Mouse (Mus musculus): ENCODE measurements around the gene Tpm1.

Tpm1 gene

DNA sequence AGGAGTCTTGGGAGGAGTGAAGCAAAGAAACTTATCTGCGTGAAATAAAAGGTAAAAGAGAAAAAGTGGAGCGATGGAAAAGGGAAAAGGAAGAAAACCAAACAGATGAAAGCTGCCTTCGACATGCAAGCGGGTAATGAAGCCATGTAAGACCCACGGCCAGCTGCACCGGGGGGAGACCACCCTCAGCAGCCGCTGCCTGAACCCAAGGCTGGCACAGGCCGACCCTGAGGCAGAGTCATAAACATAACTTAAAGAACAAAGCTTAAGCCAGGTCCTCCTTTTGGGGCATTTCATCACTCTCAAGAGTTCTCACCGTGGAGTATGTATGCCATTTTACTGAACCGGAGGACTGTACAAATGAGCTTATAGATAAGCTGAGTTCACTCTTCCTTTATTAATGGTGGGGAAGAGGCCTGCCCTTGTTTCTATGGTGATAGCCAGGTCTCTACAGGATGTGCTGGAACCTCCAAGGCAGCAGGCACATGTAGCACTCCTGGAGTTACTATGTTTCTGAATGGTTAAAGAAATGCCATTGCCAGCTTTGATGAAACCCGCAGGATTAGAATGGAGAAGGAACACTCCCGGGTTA lies 21.0 kb downstream of the Tpm1 start:
- DNase-seq (ENCODE audit: low read depth, low spot score), result no peak

DNA sequence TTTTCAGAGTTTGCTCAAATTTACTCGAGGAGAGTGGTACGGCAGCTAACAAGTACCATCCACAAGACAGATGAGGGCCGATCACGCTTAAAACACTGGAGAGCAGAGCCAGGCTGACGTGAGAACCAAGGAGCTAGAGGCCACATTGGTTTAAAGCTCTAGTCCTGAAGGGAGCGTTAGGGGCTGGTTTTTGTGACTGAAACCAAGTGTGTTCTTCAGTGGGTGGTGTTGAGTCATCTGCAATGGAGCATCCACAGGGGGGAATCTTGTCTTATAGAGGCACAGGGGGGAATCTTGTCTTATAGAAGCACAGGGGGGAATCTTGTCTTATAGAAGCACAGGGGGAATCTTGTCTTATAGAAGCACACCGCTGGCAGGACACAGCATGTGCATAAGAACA lies 22.3 kb downstream of the Tpm1 start:
- no peak for DNase-seq (ENCODE audit: low read depth, low spot score)

DNA sequence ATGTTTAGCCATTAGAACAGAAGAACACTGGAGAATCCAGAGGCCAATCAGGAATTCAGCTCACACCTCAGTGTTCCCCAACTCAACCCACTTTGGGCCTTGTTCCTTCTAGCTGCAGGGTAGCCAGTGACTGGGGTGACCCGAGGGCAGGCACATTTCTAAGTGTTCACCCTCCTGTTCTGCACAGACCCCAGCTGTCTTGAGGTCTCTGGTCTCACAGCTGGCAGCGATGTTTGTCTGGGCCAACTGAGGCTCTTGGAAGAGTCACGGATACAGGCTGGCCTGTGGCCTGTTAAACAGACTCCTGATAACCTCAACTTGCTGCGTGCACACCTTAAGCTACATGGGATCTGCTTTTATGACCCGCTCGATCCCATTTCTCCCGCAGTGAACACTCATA lies 23.1 kb downstream of the Tpm1 start:
- DNase-seq (ENCODE audit: low read depth, low spot score), result no peak

DNA sequence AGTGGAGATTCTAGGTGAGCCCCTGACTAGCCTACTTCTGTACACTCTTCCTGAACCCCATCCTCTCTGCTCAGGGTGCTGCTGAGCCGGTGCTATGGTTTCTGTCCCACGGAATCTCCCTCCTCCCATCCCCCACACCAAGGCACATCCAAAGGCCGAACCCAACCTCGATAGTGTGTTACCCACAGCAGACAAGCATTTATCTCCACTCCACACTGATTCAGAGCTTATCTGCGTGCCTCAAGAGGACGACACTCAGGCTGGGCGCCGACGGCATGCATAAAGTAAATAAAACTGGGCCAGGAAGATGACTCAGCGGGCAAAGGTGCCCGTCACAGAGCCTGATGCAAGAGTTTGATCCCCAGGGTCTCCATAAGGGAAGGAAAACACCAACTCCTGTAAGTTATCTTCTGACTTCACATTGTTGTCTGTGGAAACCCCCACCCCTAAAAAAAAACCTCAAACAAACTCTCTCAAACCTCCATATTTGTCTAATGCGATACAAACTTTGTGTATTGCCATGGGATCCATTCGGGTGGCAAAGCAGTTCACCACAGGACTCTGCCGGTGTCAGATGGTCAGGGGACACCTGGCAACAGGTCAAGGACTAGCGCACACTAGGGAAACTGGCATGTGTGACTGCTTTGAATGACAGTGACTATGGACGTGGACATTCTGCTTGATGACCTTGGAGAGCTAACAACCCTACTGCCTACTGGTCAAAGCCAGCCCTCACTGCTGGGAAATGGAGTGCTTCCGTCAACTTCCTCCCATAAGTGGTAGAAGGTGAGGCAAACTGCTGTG lies 24.1 kb downstream of the Tpm1 start:
- DNase-seq (ENCODE audit: low read depth, low spot score), result no peak

DNA sequence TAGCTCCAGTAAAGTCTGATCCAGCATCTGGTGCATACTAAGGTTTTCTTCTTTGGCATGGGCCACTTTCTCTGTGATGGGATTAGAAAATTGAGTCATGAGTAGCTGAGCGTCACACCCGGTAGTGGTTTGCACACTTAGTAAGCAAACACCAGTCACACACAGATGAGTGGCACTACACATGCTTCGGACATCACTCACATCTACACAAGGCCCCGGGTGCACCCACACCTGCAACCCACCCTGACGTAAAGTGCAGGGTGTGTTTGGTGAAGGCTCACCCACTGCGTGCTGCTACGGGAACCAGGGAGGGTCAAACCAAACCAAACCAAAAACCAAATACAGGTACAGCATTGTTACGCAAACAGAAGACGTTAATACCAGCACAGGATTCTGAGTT lies 25.8 kb downstream of the Tpm1 start:
- no peak for DNase-seq (ENCODE audit: low read depth, low spot score)

DNA sequence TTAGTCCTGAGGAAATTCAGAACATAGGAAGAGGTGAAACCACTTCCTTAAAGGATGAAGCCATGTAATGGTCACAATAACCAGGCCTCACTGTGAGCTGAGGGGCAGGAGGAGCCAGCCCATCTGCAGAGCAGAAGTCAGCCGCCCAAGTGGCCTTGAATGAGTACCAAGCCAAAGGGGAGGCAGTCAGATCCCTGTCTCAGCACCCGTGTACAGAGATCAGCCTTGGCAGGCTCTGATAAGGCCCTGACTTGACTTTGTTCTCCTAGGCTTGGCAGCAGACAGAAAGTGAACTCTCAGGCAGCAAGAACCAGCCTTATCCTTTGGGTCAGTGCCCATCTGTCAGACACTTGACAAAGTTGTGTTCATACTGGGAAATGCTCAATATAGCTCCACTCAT lies 29.1 kb downstream of the Tpm1 start:
- DNase-seq (ENCODE audit: low read depth, low spot score), result no peak

DNA sequence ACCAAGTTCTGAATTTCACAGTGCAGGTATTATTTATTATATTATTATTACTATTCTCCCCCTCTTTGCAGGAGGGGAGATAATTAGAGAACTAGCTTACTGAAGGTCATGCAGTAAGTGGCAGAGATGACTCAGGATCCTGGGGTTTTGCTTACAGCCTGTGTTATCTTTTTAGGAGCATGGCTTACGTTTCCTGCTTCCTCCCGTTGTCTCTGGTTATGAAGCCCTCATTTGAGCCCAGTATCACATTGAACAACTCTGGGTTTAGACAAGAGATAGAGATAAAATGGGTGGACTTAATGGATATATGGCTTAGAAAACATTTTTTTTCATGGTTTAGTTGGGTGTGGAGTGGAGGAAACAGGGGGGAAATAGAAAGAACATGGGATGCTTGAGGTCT lies 35.7 kb downstream of the Tpm1 start:
- DNase-seq (ENCODE audit: low read depth, low spot score), result no peak

DNA sequence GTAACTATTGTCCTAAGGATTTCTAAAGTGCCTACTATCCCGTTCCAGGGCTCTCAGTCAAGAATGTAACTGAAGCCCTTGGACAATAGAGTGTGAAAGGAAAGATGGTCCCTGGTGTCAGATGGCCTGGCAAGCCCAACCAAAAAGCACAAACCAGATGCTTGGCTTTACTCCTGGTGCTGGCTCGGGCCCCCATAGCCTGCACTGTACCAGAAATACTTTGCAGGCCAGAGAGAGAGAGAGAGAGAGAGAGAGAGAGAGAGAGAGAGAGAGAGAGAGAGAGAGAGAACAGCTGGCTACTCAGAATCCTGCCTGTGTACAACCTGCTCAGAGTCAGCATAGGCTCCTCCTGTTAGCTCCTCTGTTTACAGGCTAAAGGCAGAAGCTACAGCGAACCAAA lies 36.7 kb downstream of the Tpm1 start:
- no peak for DNase-seq (ENCODE audit: low read depth, low spot score)

DNA sequence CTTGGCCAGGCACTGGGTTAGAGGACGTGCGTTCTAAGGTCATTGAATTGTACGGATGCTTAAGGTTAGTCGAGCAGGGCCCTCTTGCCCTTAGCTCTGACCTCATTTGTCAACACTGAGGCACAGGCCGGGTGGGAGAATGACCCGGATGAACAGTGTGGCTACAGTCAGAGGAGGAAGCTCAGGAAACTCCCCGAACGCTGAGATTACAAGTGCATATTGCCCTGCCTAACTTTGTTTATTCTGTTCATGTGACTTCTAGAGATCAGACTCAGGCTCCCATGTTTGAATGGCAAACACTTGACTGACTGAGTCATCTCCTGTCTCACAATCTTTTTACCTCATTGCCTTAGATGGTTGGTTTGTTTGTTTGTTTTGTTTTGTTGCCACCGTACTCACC lies 37.7 kb downstream of the Tpm1 start:
- DNase-seq (ENCODE audit: low read depth, low spot score), result no peak

DNA sequence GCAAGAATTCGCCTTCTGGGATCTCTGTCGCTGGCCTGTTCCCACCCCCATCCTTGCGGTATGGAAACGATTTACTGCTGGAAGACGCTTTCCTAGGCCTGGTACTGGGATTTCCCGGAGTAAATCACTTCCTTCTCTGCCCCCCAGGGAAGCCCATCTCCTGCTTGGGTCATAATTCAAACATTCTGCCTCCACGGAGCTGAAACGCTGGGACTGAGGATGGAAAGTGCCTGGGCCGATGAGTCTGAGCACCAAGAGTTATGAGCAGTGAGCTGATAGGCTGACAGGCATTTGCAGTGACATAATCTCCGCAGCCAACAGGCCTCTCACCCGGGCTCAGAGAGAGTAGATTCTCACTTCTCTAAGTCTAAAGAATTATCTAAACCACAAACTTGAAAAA lies 40.4 kb downstream of the Tpm1 start:
- DNase-seq (ENCODE audit: low read depth, low spot score), result no peak

DNA sequence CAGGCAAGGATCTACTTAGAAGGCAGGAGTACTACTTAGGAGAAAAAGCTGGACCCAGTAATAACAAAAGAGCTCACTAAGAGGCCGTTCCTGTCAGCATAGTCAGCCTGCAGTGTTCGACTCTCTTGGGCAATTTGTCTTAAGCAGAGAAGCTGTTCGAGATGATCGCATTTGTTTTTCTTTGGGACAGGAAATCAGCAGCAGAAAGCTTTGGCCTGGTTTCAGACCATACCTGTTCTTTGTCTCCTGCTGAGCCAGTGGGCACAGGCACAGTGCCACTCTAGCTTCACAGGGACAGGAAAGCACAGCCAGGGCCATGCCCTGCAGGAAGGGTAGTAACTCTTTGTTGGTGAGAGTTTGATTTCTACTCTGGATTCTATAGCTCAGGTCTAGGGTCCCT lies 42.8 kb downstream of the Tpm1 start:
- DNase-seq (ENCODE audit: low read depth, low spot score), result no peak

DNA sequence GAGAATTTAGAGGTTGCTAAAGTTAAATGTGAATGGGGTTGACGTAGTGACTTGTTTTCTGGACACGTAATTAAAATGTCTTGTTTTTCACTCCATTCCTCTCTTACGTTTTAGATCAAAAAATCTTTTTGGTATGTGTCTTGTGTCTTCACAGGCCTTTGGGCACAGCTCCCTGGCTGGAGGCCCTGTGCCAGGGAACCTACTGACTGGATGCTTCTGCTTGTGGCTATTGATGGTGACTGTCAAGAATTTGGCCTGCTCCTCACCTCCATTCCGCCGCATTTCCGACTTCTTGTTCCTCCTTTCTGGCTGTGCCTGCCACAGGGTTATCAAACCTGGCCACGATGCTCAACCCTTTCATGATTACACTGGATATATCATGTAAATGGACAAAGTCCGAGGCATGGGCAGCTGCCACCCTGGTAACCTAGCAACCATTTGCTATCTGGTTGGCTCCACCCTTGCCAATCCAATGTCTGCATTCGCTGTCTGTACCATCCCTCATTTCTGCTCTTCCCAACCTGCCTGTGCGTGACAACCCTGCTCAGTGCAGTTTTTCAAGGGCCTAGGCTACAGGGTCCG lies 44.0 kb downstream of the Tpm1 start:
- no peak for DNase-seq (ENCODE audit: low read depth, low spot score)

DNA sequence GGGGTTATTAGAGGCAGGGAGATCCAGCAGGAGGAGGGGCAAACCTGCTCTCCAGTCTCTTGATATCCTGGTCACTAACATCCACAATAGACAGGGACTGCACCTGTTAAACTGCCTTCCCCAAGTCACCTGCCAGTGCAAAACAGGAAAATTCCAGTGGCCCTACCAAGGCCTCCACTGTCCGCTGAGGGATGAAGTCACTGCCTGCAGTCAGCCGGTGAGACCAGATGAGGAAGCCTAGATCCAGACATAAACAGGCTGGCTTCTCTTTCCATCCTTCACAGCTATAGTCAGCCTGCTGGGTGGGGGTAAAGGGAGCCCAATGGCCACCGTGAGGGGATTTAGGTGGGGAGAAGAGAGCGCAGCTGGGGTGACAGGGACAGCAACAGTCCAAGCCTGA lies 45.5 kb downstream of the Tpm1 start:
- no peak for DNase-seq (ENCODE audit: low read depth, low spot score)

DNA sequence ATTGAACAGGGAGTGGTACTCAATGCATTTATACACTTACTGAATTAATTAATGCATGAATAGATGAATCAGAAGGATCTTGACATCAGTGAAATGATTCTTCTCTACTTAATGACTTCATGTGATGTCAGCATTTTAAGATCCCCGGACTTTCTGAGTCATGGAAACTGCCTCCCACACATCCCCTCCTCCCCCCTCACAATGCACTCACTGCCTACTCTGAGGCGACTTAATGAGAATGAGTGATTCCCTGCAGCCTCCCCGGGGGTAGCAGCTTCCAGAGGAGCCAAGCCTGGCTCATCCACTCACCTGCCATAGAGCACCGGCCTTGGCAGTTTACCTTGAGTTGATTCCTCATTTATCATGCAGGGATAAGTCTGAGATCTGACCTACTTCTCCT lies 46.0 kb downstream of the Tpm1 start:
- DNase-seq (ENCODE audit: low read depth, low spot score), result peak; percentile 32

DNA sequence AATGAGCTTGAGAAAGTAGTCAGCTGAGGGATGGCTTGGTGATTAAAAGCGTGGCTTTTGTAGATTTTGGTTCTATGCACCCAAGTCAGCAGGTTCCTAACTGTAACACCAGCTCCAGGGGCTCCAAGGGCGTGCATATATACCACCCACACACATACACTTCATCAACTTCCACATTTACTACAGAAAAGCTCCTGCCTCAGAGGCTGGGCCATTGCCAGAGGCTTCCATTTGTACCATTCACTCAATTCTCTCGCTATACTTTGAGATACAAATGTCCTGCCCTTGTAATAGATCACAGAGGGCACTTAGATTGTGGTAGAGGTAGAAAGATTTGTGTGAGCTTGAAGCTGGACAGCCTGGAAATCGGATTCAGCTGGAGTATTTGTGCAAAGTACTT lies 47.7 kb downstream of the Tpm1 start:
- DNase-seq (ENCODE audit: low read depth, low spot score), result no peak

DNA sequence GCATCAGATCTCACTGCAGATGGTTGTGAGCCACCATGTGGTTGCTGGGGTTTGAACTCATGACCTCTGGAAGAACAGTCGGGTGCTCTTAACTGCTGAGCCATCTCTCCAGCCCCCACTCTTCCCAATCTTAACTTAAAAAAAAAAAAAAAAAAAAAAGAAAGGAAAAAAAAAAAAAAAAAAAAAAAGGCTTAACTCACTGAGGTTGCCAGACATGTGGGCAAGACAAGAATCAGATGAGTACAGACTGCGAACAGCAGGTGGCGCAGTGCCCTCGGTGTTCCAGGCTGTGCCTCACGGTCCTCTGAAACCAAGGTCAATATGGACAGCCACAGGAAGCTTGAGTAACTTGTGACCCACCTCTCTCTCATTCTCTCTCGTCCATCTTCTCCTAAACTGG lies 48.2 kb downstream of the Tpm1 start:
- DNase-seq (ENCODE audit: low read depth, low spot score), result peak; percentile 80

DNA sequence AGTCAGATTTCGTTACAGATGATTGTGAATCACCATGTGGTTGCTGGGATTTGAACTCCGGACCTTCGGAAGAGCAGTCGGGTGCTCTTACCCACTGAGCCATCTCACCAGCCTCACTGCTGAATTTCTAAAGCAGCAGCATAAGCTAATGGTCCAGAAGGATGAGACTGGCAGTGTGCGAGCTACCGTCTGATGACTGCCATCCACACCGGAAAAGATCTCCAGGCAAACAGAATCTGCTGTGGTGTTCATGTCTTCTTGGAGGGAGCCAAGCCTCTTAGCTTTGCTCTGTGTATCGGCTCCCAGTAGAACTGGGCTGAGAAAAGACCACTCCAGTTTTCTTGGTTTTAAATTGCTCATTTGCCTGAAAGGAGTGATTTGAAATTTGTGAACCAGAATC lies 49.5 kb downstream of the Tpm1 start:
- no peak for DNase-seq (ENCODE audit: low read depth, low spot score)

DNA sequence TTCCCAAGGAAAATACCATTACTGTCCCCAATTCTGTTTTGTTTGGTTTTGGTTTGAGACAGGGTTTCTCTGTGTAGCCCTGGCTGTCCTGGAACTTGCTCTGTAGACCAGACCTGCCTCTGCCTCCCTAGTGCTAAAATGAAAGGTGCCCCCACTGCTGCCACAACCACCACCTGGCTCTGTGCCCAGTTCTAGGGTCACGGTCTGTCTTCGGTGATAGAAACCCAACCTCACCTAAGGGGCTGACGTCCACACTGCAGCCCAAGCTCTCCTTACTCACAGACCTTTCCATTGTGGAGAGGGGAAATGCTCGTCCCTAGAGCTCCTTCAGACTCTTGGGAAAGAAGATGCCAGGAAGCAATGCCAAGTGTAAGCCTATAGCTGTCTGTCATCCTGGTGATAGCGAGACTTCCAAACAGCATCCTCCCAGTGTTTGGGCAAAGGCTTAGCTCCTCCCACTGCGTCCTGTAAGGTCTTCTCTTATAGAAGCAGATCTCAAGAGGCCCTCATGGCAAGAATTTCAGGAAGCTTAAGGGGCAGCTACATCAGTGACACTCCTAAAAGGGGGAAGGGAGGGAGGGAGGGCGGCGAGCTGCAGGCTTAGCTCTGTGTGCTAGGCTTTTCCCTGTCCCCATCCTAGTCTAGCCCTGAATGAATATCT lies 57.3 kb downstream of the Tpm1 start:
- no peak for DNase-seq (ENCODE audit: low read depth, low spot score)

DNA sequence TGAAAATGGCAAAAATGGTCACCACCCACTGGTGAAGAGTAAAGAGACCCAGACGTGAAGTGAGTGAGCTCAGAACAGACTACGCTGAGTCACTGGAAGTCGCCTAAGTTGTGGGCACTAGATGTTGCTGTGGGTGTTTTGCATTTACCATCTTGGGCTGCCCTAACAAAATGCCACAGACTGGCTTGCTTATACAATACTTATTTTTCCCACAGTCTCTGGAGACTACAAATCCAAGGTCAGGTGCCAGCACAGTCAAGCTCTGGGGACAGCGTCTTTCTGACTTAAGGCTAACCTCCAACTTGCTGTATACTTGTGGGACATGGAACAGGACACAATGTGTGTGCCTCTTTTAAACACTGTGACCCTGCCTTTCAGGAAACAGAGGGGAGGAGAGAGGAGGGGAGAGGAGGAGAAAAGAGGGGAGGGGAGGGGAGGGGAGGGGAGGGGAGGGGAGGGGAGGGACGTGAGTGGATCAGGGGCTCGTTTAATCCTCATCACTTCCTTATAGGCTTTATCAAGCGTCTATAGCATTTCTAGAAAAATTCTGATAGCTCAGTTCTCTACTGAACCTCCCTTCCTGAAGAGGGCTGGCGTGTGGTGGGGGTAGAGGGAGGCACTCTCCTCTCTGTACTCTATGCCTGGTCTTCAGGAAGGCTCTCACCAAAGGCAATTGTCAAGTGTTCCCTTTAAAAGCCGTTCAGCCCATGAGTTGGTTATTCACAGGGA lies 58.0 kb downstream of the Tpm1 start:
- DNase-seq (ENCODE audit: low read depth, low spot score), result peak; percentile 27

DNA sequence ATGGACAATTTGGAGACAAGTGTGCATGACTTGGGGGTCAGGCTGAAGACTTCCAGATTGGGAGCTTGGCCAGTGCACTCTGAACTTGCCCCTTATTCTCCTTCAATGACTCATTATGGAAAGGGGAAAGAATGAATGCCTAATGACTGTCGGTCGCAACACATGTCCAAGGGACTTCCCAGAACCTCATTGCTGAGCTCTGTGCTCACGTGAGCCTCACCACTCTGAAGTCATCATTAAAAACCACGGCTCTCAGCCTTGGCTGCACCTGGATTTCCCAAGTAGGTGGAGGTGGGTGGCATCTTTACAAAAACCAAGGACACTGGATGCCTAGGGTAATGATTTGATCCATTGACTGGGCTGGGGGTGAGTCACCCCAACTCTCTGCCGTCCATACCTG lies 59.2 kb downstream of the Tpm1 start:
- peak; percentile 57 for DNase-seq (ENCODE audit: low read depth, low spot score)

DNA sequence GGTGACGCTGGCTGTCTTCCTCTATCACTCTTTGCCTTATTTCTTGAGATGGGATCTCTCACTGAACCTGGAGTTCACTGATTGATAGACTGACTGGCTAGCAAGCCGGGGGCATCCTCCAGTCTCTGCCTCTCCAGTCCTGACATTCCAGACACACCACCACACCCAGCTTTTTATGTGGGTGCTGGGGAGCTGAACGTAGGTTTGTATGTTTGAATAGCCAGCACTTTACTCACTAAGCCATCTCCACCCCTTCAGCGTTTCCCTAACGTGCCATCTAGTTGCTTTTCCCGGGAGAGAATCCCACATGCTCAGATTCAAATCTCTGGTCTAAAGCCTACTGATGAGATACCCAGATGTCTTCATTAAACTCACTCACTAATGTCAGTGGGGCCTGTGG lies 59.6 kb downstream of the Tpm1 start:
- DNase-seq (ENCODE audit: low read depth, low spot score), result no peak

DNA sequence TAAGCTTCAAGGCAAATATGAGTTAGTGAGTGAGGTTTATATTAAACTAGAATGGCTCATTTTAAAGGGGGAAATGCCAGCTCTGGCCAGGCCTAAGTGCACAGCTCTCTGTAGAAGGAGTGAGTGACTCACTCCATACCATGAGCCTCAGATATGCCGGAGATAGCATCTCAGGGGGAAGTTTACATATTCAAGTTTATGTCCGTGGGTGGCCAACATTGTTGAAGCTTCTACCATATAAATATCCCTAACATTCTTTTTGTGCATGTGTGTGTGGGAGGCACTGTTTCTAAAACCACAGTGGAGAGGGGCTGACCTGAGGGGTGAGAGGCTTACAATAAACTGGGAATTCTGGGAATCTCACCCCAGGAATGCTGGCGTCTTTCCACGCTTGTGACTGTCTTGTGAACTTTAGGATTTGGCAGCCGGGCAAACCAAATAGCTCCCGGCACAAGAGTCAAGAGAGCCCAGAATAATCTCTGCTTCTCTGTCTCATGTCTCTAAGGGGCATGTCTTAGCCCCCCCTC lies 60.3 kb downstream of the Tpm1 start:
- DNase-seq (ENCODE audit: low read depth, low spot score), result peak; percentile 52

All from CD4-positive helper T cell, adult 2 months (primary cell).